Mouse (Mus musculus) embryonic facial prominence, embryonic 11.5 days (tissue): Measurements from ENCODE around the gene Kras. TPM values are rescaled to one million over a fixed set of nuclear protein-coding genes. Genes with fewer than 3 reads are reported as not detected.

Experiments used
- ATAC-seq: fragments of 200-750 bp; cut with Nextera tagmentation; replicated peaks from 2 replicates; pipeline ENCODE4 v1.8.0; 2017; ENCODE audit warnings: low read depth; ENCODE audit not compliant: insufficient number of reproducible peaks, low FRiP score, low TSS enrichment
- DNase-seq: peaks from one replicate; pipeline ENCODE4 v3.0.0-alpha.2; 2015; ENCODE audit warnings: low spot score
- H3K27ac ChIP-seq: fragments of 300-500 bp; sonication (generic); replicated peaks from 2 replicates; pipeline ENCODE4 v1.5.1; 2014; ENCODE audit warnings: mild to moderate bottlenecking, low read depth, low read length, control low read depth
- H3K27me3 ChIP-seq: fragments of 300-500 bp; sonication (generic); 2 replicates; pipeline ENCODE4 v1.6.1; 2014; ENCODE audit warnings: mild to moderate bottlenecking, low read length, moderate library complexity, mixed read lengths; ENCODE audit not compliant: control insufficient read depth, insufficient read depth
- H3K36me3 ChIP-seq: fragments of 300-500 bp; sonication (generic); replicated peaks from 2 replicates; pipeline ENCODE4 v1.6.1; 2014; ENCODE audit warnings: low read depth, mild to moderate bottlenecking, low read length, moderate library complexity, mixed read lengths; ENCODE audit not compliant: control insufficient read depth, insufficient read depth
- H3K4me1 ChIP-seq: fragments of 300-500 bp; sonication (generic); 2 replicates; pipeline ENCODE4 v1.6.1; 2014; ENCODE audit warnings: low read length, mixed read lengths; ENCODE audit not compliant: control insufficient read depth, insufficient read depth
- H3K4me2 ChIP-seq: fragments of 300-500 bp; sonication (generic); 2 replicates; pipeline ENCODE4 v1.6.1; 2014; ENCODE audit warnings: low read depth, mild to moderate bottlenecking, control low read depth, low read length, moderate library complexity
- H3K4me3 ChIP-seq: fragments of 300-500 bp; sonication (generic); 2 replicates; pipeline ENCODE4 v1.5.1; 2014; ENCODE audit warnings: low read depth, low read length, control low read depth
- H3K9ac ChIP-seq: fragments of 300-500 bp; sonication (generic); replicated peaks from 2 replicates; pipeline ENCODE4 v1.6.1; 2014; ENCODE audit warnings: mild to moderate bottlenecking, control low read depth, low read length
- H3K9me3 ChIP-seq: fragments of 300-500 bp; sonication (generic); replicated peaks from 2 replicates; pipeline ENCODE4 v1.6.1; 2016; ENCODE audit warnings: mild to moderate bottlenecking, low read length, inconsistent platforms, mixed read lengths; ENCODE audit not compliant: control insufficient read depth
- WGBS: fragments of 180-500 bp; shearing (Covaris S2); extraction: QIAGEN DNeasy Blood & Tissue Kit; methylation state at CpG from one replicate; pipeline ENCODE4 v1.1.7; 2014; 5-methylcytosine and 5-hydroxymethylcytosine counted together
- polyA plus RNA-seq: library from polyadenylated mRNA; unstranded; fragments of >200 nt; fragmentation: Nextera tagmentation; extraction: Ambion mirVana; gene quantifications from 2 replicates; pipeline ENCODE4 v1.2.1, GENCODE M21; 2014

Gene Kras
- 100 and 116 TPM in 2 replicates for polyA plus RNA-seq

GRCm38 (mm10) chr6:145250185-145250791, at the start of gene Kras:
Gene Kras (minus strand): TSS chr6:145250239.
- WGBS, result under 1% methylated on average over 58 of the region's 83 CpGs

GRCm38 (mm10) chr6:145297626-145298025, 47.6 kb upstream of the Kras start:
- Histone ChIP-seq H3K4me3 (no peak overlapping the region), H3K27me3 (no peaks in the 10 kb centered on the region), H3K9me3 (no peaks in the 10 kb centered on the region), H3K36me3 (no peaks in the 10 kb centered on the region), H3K9ac (no peak overlapping the region), H3K4me1 (no peaks in the 10 kb centered on the region), H3K4me2 (no peak overlapping the region), H3K27ac (no peak overlapping the region)
- DNase-seq (no peak), ATAC-seq (no peak)
- WGBS, result 66% methylated on average over 7 of the region's 7 CpGs

More at GRCm38 (mm10) chr6:145250185-145250791, at the start of gene Kras:
- peak; percentile 95 for DNase-seq
- H3K36me3 ChIP-seq, result no peaks in the 10 kb centered on the region
- H3K4me1 ChIP-seq, result peaks cover 3% of the 10 kb centered on the region; the same call in 1 of the 2 replicates
- H3K9ac ChIP-seq, result peak within 1 kb of the TSS; percentile 94
- peak within 1 kb of the TSS; percentile 78 for H3K4me2 ChIP-seq
- H3K27me3 ChIP-seq, result no peaks in the 10 kb centered on the region
- no peaks in the 10 kb centered on the region for H3K9me3 ChIP-seq
- ATAC-seq, result peak; percentile 95
- H3K27ac ChIP-seq, result peak within 1 kb of the TSS; percentile 75
- H3K4me3 ChIP-seq, result peak within 1 kb of the TSS; percentile 92

- Histone ChIP-seq H3K9me3 (no peaks in the 10 kb centered on the region), H3K36me3 (no peaks in the 10 kb centered on the region), H3K4me3 (no peak overlapping the region), H3K4me2 (no peak overlapping the region), H3K9ac (no peak overlapping the region), H3K27me3 (no peaks in the 10 kb centered on the region), H3K4me1 (no peaks in the 10 kb centered on the region), H3K27ac (no peak overlapping the region)
- DNase-seq (no peak), ATAC-seq (no peak)
- WGBS, result 83% methylated on average over 7 of the region's 7 CpGs
These were observed 46.9 kb upstream of the Kras start for GRCm38 (mm10) chr6:145296979-145297378.

GRCm38 (mm10) chr6:145295171-145295570, 45.1 kb upstream of the Kras start:
- Histone ChIP-seq H3K27me3 (no peaks in the 10 kb centered on the region), H3K27ac (no peak overlapping the region), H3K9ac (no peak overlapping the region), H3K4me2 (no peak overlapping the region), H3K4me3 (no peak overlapping the region), H3K4me1 (no peaks in the 10 kb centered on the region), H3K9me3 (no peaks in the 10 kb centered on the region), H3K36me3 (no peaks in the 10 kb centered on the region)
- ATAC-seq, result no peak
- no peak for DNase-seq
- 78% methylated on average over 11 of the region's 11 CpGs for WGBS

GRCm38 (mm10) chr6:145293156-145293555, 43.1 kb upstream of the Kras start:
- Histone ChIP-seq H3K4me1 (no peaks in the 10 kb centered on the region), H3K4me2 (no peak overlapping the region), H3K9me3 (no peaks in the 10 kb centered on the region), H3K36me3 (no peaks in the 10 kb centered on the region), H3K4me3 (no peak overlapping the region), H3K27ac (no peak overlapping the region), H3K9ac (no peak overlapping the region), H3K27me3 (no peaks in the 10 kb centered on the region)
- ATAC-seq, result no peak
- WGBS, result 86% methylated on average over 6 of the region's 6 CpGs
- no peak for DNase-seq

- no peaks in the 10 kb centered on the region for H3K36me3 ChIP-seq
- H3K4me3 ChIP-seq, result no peak overlapping the region
- no peaks in the 10 kb centered on the region for H3K9me3 ChIP-seq
- WGBS, result 51% methylated on average over 13 of the region's 13 CpGs
- H3K27ac ChIP-seq, result 0 out of 2 replicates have a peak overlapping the region, but pooled peaks have one; percentile 28
- no peak overlapping the region for H3K4me2 ChIP-seq
- H3K27me3 ChIP-seq, result no peaks in the 10 kb centered on the region
- ATAC-seq, result peak; percentile 49; the same call in 1 of the 2 replicates
- H3K4me1 ChIP-seq, result no peaks in the 10 kb centered on the region
- DNase-seq, result peak; percentile 70
- no peak overlapping the region for H3K9ac ChIP-seq
These were observed 41.6 kb upstream of the Kras start for GRCm38 (mm10) chr6:145291383-145292289.

- no peaks in the 10 kb centered on the region for H3K9me3 ChIP-seq
- DNase-seq (no peak), ATAC-seq (no peak)
- no peaks in the 10 kb centered on the region for H3K36me3 ChIP-seq
- no peak overlapping the region for H3K27ac ChIP-seq
- WGBS, result 81% methylated on average over 4 of the region's 4 CpGs
- no peak overlapping the region for H3K9ac ChIP-seq
- H3K4me2 ChIP-seq, result no peak overlapping the region
- H3K4me1 ChIP-seq, result no peaks in the 10 kb centered on the region
- H3K4me3 ChIP-seq, result no peak overlapping the region
- no peaks in the 10 kb centered on the region for H3K27me3 ChIP-seq
These were observed 35.6 kb upstream of the Kras start for GRCm38 (mm10) chr6:145285656-145286055.

GRCm38 (mm10) chr6:145284286-145284685, 34.2 kb upstream of the Kras start:
- 90% methylated on average over 8 of the region's 8 CpGs for WGBS
- no peaks in the 10 kb centered on the region for H3K4me1 ChIP-seq
- DNase-seq (no peak), ATAC-seq (no peak)
- no peak overlapping the region for H3K9ac ChIP-seq
- no peaks in the 10 kb centered on the region for H3K36me3 ChIP-seq
- H3K27me3 ChIP-seq, result no peaks in the 10 kb centered on the region
- H3K4me3 ChIP-seq, result no peak overlapping the region
- no peak overlapping the region for H3K4me2 ChIP-seq
- H3K9me3 ChIP-seq, result no peaks in the 10 kb centered on the region
- H3K27ac ChIP-seq, result no peak overlapping the region
